Mouse (Mus musculus) gastrocnemius, postnatal 36 days (tissue): ENCODE measurements around the gene Ackr2. TPM values are rescaled to one million over a fixed set of nuclear protein-coding genes. Genes with fewer than 3 reads are reported as not detected.

ENCODE experiments used
- DNase-seq, 2 experiments: peaks; one replicate each; pipeline ENCODE4 v3.0.0; 2022
- intact Hi-C: fragments of 180-260 bp; cut with DNase I; formaldehyde crosslinking; loops from one replicate; pipeline ENCODE4 v1.15.1; 2025
- total RNA-seq, 2 experiments: library from RNA; stranded (reverse); gene quantifications; 2 replicates each; pipeline ENCODE4 v1.2.3; 2021

The Ackr2 gene
- total RNA-seq, 2 experiments from 2014 or later, result 0.71 to 0.89 TPM

- DNase-seq, result peak; percentile 72 to 73
- intact Hi-C loops, result no loop called here
Measured at GRCm38 (mm10) chr9:121950418-121951113, 52.4 kb downstream of the Ackr2 start, which contains the start of gene Fam198a. TSS of gene Fam198a (plus strand) at chr9:121950988.

DNA sequence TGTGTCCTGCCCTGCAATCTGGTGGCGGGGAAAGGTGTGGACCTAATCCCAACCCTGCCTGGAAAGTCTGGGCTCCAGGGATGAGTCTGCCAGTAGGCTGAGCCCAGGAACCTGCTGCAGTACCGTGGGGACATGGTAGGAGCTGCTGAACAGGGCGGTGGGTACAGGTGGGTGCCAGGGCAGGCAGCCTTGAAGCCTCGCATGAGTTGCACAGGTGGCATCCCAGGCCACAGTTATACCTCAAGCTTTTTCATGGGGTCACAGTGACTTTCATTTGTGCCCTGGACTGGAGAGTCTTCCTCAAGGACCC is 52.9 kb downstream of the Ackr2 start:
- DNase-seq, result no peak
- intact Hi-C loops, result no loop called here

- intact Hi-C loops, result no loop called here
Measured at GRCm38 (mm10) chr9:121952596-121952995, 54.4 kb downstream of the Ackr2 start.

GRCm38 (mm10) chr9:121959966-121960635 is 61.9 kb downstream of the Ackr2 start:
- intact Hi-C loops, result no loop called here
- no peak for DNase-seq

More at GRCm38 (mm10) chr9:121952596-121952995, 54.4 kb downstream of the Ackr2 start:
- no peak for DNase-seq

Other genes with a start within 250 kb of the Ackr2 start
- gene Sec22c, start 192.9 kb upstream of the Ackr2 start, total RNA-seq, result 1 to 10 TPM; 4.7 to 4.9 TPM
- gene Ss18l2, start 188.0 kb upstream of the Ackr2 start, total RNA-seq, result 100 to 1,000 TPM in 1 of 2 experiments, 10 to 100 TPM in 1; 95.2 to 104 TPM
- gene Nktr, start 179.2 kb upstream of the Ackr2 start, total RNA-seq, result 10 to 100 TPM; 27.4 to 31.6 TPM
- 100 to 1,000 TPM in 1 of 2 experiments, 10 to 100 TPM in 1; 98.5 to 111 TPM for gene Zfp651, start 139.0 kb upstream of the Ackr2 start, total RNA-seq
- gene Klhl40, start 120.7 kb upstream of the Ackr2 start, total RNA-seq, result 100 to 1,000 TPM; 113 to 117 TPM
- gene Hhatl, start 105.8 kb upstream of the Ackr2 start, total RNA-seq, result 100 to 1,000 TPM; 157 to 170 TPM
- gene Ccdc13, start 58.9 kb upstream of the Ackr2 start, total RNA-seq, result under 1 TPM in 1 of 2 experiments, not detected in 1; 0.17 TPM
- gene Higd1a, start 40.0 kb upstream of the Ackr2 start, total RNA-seq, result 10 to 100 TPM; 96.5 to 97.5 TPM
- not detected for gene Cyp8b1, start 17.9 kb downstream of the Ackr2 start, total RNA-seq
- 1 to 10 TPM; 1.3 to 1.4 TPM for gene Fam198a, start 52.6 kb downstream of the Ackr2 start, total RNA-seq
- gene Pomgnt2, start 98.8 kb downstream of the Ackr2 start, total RNA-seq, result 10 to 100 TPM; 10.4 to 11.8 TPM
- 10 to 100 TPM; 54.0 to 66.3 TPM for gene Snrk, start 218.9 kb downstream of the Ackr2 start, total RNA-seq